Mouse (Mus musculus) cerebellum, adult 9-10 months (tissue): ENCODE results near the gene Alk.

Experiments
- DNase-seq: peaks from one replicate; pipeline ENCODE4 v3.0.0; 2022

Gene Alk

DNA sequence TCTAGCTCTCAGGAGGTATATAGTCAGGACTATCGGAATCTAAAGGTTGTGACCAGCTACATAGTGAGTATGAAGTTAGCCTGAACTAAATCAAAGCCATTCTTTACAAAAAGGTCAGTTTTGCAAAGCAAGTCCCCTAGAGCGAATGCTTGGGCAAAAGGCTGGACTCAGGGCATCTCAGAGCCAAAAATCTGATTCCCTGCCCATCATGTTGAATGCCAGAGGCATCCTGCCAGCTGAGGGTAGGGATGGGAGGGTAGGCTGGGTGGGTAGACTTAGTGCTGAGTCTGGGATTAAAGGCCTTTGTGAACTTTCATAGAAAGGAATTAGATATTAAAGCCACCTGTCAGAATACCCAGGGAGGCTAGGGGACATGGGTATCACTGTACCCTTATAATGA lies 594.6 kb downstream of the Alk start:
- no peak for DNase-seq

DNA sequence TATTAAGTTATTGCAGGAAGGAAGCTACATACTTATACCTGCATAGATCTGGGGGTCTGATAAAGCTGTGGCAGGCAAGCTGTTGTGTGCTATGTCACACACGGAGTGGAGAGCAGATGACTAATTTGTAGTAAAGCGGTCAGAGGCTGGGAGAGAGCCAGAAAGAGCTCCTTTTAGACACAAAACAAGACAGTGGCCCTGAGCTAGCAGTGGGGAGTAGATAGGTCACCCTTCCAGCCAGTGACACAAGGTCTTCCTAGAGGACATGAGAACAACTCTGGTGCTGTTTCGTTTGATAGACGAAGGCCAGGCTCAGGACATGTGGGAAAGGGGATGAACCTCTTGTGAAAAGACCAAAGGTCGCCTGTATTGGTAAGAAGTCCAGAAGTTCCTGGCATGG lies 596.0 kb downstream of the Alk start:
- no peak for DNase-seq

DNA sequence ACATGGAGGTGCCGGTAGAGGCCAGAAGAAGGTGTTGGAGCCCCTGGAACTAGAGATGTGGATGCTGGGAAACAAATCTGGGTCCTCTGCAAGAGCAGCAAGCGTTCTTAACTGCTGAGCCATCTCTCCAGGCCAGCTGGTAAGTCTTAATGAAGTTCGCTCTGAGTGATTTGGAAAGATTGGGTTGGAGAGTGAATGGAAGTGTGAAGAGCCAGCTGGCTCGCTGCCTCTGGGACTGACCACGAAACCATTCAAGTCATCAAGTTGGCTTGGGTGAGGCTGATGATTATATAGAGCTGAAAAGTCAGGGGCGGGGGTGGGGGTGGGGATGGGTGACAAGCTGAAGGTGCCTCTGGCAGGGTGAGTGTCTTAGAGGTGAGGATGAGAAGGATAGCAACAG lies 599.1 kb downstream of the Alk start:
- no peak for DNase-seq

DNA sequence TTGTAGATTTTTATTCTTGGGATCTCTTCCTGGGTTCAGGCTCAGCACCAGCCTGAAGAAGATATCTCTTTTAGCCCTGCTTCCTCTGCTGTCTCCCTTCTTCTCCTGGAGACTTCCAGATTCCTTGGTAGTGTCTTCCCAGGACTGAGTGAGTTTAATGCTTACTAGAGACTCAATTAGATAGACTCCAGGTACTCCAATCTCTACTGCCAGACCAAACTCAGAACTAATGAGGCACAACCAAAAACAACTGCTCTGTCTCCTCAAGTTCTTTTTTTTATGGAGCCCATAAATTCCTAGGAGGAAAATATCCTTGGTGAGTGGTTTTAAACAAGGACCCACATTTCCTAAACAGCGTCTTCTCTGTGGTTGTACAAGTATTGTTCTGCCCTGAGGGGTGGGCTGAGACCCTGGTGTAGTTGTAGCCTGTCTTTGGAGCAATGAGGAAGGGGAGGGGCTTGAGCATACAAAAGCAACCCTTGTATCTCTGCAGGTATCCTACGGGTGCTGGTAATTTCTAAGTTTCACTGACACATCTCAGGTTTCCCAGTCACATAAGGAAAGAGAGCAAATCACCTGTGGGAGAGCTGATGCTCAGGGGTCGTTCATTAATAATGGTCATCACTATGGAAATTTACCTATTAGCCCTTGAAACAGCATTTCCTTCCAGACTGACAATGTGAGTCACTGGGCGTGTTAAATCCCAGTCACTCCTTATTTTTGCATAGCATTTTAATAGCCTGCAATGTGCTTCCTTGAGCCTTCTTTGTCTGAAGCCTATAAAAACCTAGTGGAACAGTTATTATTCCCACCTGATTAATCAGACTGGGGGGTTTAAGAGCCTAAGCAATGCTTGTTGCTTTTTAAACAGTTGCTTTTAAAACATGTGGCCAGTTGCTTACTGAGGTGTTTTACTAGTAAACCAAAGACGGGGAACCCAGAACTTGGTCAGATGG lies 604.6 kb downstream of the Alk start:
- no peak for DNase-seq

DNA sequence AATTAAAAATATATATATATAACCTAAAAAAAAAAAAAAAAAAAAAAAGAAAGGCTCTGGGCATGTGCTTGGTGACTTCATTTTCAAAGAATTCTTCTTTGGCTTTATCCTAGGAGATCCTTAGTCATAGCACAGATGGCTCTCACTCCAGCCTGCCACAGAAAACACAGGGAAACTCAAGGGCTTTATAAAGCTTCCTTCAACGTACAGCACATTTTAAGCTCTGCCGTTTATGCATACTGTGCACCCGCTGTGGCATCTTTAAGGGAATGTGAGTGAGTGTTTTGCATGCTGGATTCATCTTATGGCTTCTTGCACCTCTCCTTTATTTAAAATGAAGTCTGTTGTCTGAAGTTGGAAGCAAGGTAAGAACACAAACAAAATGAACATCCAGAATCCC lies 606.7 kb downstream of the Alk start:
- DNase-seq: no peak

DNA sequence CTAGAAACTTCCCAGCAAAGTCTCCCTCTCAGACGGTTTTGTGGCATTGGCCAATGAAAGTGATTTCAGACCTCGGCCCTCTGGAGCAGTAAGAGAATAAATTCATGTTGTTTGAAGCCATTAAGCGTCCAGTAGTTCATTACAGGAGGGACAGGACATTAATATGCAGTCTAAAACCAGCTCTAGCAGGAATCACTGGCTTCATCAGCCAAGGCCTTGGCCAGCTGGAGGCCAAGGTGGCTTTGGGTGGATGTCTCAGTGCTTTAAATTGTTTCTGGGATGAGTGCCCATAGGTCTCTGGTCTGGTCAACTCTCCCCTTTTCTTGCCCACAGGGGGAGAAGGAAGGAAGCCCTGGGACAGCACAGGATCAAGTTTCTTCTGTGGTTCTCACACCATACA lies 608.9 kb downstream of the Alk start:
- no peak for DNase-seq

DNA sequence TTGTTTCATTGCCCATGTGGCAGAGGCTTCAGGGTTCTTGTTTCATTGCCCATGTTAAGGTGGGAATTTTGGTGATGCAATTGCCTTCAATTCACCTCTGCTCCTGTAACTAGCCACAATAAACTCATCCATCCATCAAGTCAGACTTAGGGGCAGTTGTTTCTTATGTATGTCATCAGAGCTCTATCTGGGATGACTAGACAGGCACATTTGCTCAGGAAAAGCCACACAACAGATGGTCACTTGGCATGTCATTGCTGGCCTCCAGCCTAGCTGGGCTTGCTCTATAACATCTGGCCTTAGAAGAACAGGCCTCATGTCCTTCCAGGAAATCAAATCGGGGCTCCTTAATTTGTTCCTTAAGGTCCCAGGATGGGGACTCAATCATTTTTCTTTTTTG lies 610.3 kb downstream of the Alk start:
- DNase-seq: no peak

DNA sequence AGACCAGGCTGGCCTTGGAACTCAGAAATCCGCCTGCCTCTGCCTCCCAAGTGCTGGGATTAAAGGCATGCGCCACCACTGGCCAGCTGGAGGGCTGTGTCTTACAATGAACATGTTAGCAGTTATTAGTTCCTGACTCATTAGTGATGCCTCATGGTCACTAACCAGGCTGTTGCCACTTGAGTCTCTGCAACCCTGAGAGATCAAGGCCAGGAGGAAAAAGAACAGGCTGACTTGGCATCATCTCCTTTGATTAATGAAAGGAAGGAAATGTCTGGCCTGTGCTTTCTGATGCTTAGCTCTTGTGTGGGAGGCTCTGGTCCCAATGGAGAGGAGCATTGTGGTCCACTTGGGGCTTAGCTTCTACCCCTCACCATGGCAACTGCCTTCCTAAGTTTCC lies 611.4 kb downstream of the Alk start:
- DNase-seq: no peak

DNA sequence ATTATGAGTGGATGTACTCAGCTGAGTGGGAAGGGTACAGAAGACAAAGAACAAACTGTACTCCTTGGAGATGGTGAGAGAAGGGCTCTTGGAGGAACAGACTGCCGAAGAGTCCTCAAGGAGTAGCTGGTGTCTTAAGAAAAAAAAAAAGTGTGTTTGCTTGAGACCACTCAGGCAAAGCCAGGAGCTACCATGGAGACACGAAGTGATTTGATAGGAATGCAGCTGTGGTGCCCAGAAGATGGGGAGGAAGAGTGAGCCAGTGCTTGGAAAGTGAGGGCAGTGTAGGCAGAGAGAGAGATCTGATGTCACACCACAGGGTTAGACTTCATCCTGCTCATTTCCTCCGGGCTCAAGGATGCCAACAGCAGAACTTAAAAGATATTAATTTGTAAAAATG lies 613.2 kb downstream of the Alk start:
- DNase-seq: no peak

DNA sequence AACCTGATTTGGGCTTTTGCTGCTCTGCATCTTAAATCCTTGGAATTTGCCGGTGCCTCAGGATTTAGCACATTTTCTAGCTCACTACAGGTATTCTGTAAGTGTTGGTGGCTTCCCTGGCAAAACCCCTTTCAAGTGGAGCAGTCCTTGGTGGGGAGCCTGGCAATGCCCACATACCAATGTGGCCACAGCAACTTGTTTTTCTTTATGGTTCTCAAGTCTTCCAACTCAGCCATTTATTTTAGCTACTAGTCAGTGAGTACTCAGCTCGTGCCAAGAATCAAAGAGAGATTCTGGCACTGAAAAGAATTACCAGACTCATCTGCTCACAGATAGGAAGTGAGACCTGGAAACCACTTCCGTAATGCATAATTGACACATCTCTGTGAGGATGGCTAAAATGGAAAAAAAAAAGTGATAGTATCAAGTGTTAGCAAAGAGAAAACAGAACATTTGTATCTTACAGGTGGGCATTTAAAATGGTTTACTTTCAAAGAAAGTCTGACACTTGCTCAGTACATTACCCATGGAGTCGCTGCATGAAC lies 614.2 kb downstream of the Alk start:
- no peak for DNase-seq

DNA sequence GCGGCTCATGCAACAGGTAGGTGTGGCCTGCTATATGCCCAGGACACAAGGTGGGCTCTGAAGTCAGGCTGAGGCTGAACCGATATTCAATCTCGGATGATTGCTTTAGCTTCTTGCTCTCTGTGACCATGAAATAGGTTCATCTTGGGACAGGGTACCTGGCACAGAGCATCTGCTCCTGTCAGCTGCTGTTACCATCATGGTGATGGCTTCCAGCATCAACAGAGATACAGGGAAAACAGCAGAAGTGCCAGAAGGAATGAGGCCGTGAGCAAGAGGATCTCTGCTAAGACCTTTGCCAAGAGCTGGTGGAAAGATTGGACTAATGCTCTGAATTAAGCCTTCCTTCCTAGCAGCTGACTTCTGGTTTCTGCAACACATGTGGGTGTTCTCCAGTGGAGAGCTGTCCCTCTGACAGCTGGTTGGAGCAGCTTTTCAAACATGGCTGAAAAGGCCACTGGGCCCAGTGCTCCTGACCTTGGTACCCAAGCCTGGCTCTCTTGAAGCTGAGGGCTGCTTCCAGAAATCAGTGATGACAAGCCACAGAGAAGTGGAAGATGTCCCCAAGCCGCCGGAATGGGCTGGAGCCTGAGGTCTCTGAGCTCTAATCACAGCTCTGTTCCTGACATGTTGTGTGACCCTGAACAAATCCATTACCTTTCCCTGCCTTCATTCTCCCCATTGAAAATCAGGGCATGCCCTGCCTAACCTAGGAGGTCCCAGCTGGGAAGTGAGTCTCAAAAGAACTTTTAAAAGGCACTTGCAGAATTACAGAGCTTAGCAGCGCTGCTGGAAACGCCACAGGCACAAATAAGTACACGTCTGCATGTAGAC lies 615.5 kb downstream of the Alk start:
- DNase-seq: no peak

DNA sequence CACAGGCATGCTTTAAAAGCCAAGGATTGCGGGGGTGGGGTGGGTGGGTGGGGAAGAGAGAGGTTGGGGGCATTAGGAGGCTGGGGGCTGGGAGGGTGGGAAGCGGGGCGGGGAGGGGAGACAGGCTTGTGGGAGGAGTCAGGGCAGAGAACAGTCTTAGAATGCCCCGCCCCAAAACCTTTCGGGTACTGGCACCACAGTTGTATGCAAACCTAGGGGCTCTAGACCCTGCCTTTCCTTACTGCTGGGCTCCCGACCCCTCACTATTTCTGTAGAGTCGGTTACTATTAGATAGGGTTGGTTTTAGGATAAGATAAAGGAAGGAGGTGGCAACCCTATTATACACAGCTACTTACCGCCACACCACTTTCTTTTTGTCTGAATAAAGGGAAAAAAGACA lies 617.4 kb downstream of the Alk start:
- no peak for DNase-seq

DNA sequence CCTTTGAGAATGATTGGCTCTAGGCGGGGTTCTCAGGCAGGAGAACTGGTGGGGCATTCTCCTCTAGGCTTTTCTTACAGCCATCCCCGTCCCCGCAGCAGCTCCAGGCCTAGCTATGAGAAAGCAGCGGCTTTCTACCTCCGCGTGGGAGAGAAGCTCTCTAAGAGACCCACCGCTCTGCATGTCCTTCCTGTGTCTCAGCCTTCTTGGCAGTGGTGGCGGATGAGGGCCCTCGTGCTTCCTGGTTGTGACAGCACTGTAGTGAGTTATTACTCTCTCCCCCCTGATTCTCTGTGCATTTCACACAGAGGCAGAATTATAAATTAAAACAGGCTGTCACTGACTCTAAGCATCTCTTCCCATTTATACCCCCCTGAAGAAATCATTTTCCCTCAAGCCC lies 618.0 kb downstream of the Alk start:
- no peak for DNase-seq

DNA sequence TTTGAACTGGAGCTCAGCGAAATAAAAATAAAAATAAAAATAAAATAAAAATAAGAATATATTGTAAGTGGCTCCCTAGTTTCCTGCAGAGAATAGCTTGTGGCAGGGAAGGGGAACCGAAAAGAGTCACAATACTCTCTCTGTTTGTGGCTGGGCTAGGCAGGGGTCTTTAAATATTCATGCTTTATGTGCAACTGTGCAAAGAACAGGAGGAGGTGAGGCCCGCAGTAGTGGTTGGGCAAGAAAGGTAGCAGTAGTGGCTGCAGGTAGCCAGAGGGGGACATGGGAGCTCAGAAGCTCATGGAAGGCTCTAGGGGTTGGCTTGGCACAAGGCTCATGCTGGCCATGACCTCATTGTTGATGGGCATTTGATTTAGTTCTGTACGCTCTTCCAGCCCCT lies 623.2 kb downstream of the Alk start:
- DNase-seq: no peak

DNA sequence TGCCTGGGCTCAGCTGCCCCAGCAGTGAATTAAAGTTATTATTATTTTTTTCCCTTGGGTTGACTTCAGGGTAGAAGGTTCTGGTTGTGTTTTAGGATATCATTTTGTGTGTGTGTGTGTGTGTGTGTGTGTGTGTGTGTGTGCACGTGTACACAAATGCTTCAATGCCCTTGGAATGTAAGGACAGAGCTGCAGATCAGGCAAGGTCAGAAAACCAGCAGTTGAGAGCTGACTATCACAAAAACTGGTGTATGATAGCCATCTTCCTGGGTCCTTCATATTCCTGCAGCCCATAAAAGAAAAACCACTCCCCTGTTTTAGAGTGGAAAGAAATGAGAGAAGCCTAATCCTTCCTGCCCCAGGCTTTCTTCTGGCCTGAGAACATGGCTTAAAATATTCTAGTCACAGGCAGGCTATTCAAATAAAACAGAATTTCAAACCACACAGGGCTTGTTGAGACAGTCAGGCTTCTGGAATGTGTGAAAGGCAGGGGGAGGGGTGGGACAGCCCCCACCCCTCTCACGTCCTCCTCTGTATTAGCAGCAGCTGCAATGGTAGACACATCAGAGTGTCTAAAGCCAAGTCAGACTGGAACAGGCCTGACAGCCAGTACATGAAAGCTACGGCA lies 623.8 kb downstream of the Alk start:
- no peak for DNase-seq

DNA sequence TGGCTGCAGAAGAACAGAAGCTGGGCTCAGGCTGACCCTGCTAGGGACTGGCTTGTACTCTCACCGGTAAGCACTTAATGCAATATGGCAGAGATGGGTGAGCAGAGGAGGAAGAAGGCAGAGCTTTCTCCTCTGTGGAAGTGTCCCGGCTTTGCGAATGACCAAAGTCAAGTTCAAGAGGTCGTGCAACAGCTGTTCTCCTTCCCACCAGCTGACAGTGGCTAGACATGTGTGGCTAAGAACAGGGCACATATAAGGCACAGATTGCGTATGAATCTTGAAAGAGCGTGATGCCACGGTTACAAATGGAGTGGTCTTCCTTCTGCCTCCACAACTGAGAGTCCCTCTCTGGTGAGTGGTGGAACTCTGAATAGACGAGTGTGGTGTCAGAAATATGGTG lies 625.3 kb downstream of the Alk start:
- DNase-seq: no peak

DNA sequence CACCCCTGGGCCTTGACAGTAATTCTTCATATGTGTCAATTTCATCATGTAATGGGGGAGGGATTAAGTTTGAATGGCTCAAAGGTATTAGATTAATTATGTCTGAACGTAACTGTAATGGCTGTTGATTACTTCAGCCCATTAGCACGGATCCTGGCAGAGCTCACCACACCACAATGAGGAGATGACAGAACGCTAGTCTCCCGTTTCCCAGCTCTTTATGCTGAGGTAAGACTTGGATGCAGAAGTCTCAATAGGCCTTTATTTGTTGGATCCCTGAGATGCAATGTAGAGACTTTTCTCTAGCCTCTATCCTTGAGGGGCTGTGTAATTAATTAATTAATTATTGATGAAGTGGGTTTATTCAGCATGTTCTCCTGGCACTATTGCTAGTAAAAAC lies 627.8 kb downstream of the Alk start:
- DNase-seq: no peak

DNA sequence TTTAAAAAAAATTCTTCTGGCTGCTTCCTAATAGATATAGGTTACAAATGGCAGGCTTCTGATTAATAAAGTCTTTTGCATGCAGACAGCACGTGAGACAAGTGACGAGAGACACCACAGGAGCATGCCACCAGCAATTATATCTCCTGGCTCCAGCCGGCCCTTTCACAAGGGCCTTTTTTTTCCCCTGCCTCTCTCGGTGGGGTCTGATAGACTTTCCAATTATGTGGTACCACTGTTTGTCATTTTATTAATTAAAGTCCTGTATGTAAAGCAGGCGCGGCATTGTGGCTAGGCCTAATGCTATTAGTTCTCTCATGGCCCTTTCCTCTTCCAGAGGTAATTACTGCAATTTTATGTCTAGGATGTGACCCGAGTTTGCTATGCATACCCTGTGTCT lies 630.7 kb downstream of the Alk start:
- no peak for DNase-seq

DNA sequence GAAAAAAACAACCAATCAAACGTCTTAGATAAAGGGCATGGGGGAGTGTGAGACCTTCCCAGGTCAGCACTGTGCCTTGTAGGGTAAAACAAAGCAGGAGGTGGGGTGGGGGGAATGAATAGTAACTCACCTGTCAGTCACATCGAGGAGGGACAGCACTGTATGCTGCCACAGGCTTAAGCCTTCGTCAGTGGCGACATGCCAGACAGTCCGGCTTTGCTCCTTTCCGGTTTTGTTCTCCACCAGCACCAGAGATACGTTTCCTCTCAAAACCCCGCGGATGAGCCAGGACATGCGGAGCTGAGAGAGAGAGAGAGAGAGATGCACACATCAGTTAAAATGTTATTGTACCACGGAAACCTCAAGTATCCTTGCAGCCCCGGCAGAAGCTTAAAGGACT lies 637.1 kb downstream of the Alk start:
- no peak for DNase-seq

DNA sequence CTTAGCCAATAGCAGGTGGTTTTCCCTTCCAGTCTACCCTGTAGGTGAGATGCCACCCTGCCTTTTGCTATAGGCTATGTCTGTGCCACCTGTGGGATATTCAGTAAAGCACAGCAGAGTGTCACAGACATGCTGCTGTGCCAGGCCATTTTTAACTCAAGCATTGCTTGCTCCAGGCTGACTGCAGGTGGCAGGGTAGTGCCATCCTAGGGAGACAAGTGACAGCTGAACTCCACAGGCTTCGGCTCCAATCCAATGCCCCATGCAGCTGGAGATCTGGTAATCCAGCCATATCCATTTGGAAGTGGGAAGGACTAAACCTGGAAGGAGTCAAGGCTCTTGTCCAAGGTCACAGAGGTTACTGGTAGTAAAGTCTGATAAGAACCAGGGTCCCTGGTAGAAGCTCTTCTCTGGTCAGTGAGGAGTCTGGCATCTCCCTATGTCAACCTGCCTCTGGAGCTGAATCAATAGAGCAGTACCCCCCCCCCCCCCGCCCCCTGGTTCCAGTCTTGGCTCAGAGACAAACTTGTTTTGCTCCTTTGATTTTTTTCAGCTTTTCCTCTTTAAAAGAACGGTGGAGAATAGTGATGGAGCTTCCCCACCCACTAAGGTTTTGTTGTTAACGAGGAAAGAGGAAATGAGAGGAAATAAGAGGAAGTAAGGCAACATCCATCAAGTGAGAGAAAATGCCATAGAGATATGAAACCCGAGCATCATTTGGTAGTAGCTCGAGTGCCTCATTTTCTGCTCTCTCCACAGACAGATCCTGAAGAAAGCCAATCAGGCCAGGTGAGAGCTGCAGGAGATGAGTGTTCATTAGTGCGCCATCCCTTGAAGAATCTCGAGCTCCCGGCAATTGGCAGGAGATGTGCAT lies 638.5 kb downstream of the Alk start:
- DNase-seq: peak; percentile 79

DNA sequence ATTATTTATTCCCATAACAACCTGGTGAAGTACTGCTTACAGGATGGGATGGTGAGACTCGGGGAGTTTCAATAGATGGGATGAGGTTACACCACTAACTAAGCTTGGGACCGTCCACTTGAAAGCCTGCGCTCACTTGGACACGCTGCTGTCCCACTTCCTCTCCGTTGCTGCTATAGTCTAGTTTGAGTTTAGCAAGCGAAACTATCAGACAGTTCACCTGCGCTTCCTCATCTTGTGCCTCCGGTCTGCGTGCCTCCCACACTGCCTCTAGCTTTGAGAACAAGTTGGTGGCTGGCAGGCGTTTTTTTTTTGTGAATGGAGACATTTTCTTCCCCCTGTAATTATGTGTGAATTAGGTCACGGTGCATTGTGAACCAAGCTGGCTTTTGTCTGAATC lies 639.8 kb downstream of the Alk start:
- DNase-seq: no peak

DNA sequence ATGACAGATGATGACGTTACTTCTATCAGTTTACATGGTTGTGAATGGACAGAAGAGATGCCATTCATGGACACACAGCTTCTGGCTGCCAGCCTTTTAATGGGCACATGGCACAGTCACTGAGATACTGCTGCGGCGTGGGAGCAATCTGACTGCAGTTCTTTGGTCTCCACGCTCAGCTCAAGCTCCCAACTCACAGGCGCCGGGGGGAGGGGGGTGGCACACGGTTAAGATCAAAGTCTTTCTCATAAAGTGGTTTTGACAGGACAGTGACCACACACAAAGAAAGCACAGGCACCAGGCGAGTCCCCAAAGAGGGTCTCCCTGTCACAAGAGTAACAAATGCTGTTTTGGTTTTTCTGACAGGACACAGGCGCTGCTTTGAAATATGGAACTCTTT lies 641.7 kb downstream of the Alk start:
- DNase-seq: no peak
